Mouse (Mus musculus) mouse embryonic stem cell (cell line): Measurements from ENCODE around the gene Myo1e.

Experiments
- in situ Hi-C, 2 experiments: fragments of 300-500 bp; cut with MboI; formaldehyde crosslinking; loops; 1 replicate in 1 of 2; 3 replicates in 1 of 2; pipeline ENCODE4 v1.14.3; 2019 to 2020; ENCODE audit warnings: low sequenced_read_pairs in 2 of 2, low pct_unique_long_range_greater_than_20kb in 1 of 2, mixed read lengths in 1 of 2; ENCODE audit not compliant: unreplicated experiment in 1 of 2

Myo1e gene

GRCm38 (mm10) chr9:70270468-70270867 lies 63.3 kb downstream of the Myo1e start:
- in situ Hi-C loops, result no loop called here

- in situ Hi-C loops, result no loop called here
Observed at GRCm38 (mm10) chr9:70271137-70271536, 64.0 kb downstream of the Myo1e start.

- in situ Hi-C loops, result no loop called here
Observed at GRCm38 (mm10) chr9:70271631-70272030, 64.5 kb downstream of the Myo1e start.

- in situ Hi-C loops, result no loop called here
Observed at GRCm38 (mm10) chr9:70274071-70274470, 66.9 kb downstream of the Myo1e start.

GRCm38 (mm10) chr9:70274476-70274875 lies 67.3 kb downstream of the Myo1e start:
- in situ Hi-C loops, result no loop called here

- in situ Hi-C loops, result no loop called here
Observed at GRCm38 (mm10) chr9:70274887-70275555, 67.9 kb downstream of the Myo1e start.

GRCm38 (mm10) chr9:70277076-70277475 lies 69.9 kb downstream of the Myo1e start:
- in situ Hi-C loops, result no loop called here

GRCm38 (mm10) chr9:70277529-70277982 lies 70.4 kb downstream of the Myo1e start:
- in situ Hi-C loops, result no loop called here

- in situ Hi-C loops, result no loop called here
Observed at GRCm38 (mm10) chr9:70281407-70281806, 74.3 kb downstream of the Myo1e start.

- in situ Hi-C loops, result no loop called here
Observed at GRCm38 (mm10) chr9:70282107-70282506, 75.0 kb downstream of the Myo1e start.

GRCm38 (mm10) chr9:70283151-70283550 lies 76.0 kb downstream of the Myo1e start:
- in situ Hi-C loops, result no loop called here

- in situ Hi-C loops, result no loop called here
Observed at GRCm38 (mm10) chr9:70284584-70285140, 77.5 kb downstream of the Myo1e start.

- in situ Hi-C loops, result no loop called here
Observed at GRCm38 (mm10) chr9:70290785-70291184, 83.6 kb downstream of the Myo1e start.

- in situ Hi-C loops, result no loop called here
Observed at GRCm38 (mm10) chr9:70296916-70297315, 89.8 kb downstream of the Myo1e start.

- in situ Hi-C loops, result no loop called here
Observed at GRCm38 (mm10) chr9:70298221-70298620, 91.1 kb downstream of the Myo1e start.

GRCm38 (mm10) chr9:70300705-70301104 lies 93.6 kb downstream of the Myo1e start:
- in situ Hi-C loops, result loop anchor here in 1 of 2 experiments (25.0 kb wide), 1 partner anchor 188 kb away; no protein-coding TSS in a partner anchor

GRCm38 (mm10) chr9:70301598-70301997 lies 94.4 kb downstream of the Myo1e start:
- in situ Hi-C loops, result loop anchor here in 1 of 2 experiments (25.0 kb wide), 1 partner anchor 189 kb away; no protein-coding TSS in a partner anchor

- in situ Hi-C loops, result loop anchor here in 1 of 2 experiments (25.0 kb wide), 1 partner anchor 193 kb away; no protein-coding TSS in a partner anchor
Observed at GRCm38 (mm10) chr9:70304901-70305300, 97.8 kb downstream of the Myo1e start.

GRCm38 (mm10) chr9:70310046-70310445 lies 102.9 kb downstream of the Myo1e start:
- in situ Hi-C loops, result loop anchor here in 1 of 2 experiments (10.0 to 25.0 kb wide), 2 partner anchors 105 to 198 kb away; partner anchors contain the start of gene Myo1e

- in situ Hi-C loops, result loop anchor here in 1 of 2 experiments (10.0 to 25.0 kb wide), 2 partner anchors 109 to 202 kb away; partner anchors contain the start of gene Myo1e
Observed at GRCm38 (mm10) chr9:70314019-70314418, 106.9 kb downstream of the Myo1e start.
